Mouse (Mus musculus) spleen, postnatal 4 days (tissue): ENCODE measurements around the gene Ntsr1.
A peak's percentile ranks its signal among the peaks of the same experiment; 100 is the strongest.

Experiments used
- DNase-seq, 2 experiments: peaks; one replicate each; pipeline ENCODE4 v3.0.0; 2022; ENCODE audit warnings: low spot score in 2 of 2

The Ntsr1 gene

DNA sequence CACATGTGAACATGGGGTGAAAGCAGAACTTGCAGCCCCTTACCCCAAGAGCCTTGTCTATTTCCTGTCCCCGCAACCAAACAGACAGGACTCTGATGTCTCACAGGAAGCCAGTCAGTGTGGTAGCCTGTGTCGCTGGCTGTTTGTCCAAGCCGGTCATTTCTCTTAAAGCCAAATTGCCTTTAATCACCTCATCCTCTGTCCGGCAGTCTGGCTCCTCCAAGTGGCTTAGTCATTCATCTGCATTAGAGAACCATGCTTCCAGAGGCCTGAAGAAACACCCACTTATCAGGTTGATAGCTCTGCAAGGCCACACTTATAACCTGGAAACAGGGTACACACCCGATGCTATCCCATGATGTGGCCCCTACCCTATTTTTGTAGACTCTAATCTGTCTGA lies 62.4 kb downstream of the Ntsr1 start:
- no peak for DNase-seq

DNA sequence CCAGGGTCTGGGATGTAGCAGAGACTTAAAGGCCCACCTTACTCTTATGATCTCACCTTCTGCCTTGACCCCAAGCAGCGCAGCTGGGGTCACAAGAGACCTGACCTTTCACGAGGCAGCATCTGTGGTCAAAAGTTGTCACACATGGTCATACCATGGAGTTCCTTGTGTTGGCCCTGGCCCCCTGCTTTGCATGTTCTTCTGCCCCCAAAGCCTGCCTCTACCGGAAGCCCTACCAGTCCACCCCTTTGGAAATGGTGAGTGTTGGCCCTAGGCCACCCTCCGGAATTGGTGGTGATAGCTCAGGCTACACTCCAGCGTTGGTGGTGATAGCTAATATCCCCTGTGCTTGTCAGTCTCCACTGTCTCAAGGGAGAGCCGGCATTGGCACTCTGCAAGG lies 63.5 kb downstream of the Ntsr1 start:
- DNase-seq, result no peak

DNA sequence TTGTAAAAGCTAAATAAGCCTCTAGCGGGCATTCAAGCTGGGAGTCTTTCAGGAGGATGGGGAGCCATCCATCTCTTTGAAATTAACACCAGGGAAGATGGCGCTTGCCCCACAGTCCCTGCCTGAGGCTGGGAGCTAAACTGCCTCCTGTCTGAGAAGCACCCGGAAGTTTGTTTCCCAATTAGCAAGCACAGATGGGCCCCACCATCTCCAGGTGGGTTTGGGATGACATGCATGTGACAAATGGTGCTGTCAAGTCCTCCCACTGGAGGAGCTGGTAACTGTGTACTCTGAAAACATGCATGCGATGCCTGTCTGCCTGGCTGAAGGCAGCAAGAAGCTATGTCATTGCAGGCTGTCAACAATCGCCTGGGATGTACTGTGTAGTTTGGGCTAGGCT lies 64.1 kb downstream of the Ntsr1 start:
- no peak for DNase-seq

DNA sequence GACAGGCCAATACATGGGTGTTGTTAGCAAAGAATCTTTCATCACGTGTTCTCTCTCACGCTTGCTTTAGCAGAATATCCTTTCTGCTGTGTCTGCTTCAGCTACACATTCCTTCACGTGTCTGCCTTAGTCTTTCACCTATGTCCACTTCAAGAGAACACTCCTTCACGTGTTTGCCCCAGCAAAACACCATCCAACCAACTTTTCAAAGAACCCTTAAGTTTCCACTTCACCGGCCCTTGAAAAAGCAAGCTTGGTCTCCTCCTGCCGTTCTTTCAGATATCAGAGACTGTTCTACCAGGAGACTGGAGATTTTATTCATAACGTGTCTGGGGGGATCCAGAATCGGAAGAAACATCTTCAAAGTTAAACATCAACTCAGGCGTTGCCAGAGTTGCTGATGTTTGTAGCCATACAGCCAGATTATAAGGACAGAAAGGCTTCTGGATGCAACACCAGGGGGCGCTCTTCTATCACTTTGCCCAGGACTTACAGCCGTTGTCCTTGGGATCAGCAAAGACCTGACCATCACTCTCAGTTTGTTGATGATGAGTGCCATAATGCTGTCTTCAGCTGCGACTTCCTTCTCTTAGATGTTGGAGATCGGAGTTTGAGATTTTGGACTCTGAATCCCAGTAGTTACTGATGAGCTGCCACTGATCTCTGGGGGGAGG lies 66.6 kb downstream of the Ntsr1 start:
- DNase-seq, result peak; percentile 37 to 77

DNA sequence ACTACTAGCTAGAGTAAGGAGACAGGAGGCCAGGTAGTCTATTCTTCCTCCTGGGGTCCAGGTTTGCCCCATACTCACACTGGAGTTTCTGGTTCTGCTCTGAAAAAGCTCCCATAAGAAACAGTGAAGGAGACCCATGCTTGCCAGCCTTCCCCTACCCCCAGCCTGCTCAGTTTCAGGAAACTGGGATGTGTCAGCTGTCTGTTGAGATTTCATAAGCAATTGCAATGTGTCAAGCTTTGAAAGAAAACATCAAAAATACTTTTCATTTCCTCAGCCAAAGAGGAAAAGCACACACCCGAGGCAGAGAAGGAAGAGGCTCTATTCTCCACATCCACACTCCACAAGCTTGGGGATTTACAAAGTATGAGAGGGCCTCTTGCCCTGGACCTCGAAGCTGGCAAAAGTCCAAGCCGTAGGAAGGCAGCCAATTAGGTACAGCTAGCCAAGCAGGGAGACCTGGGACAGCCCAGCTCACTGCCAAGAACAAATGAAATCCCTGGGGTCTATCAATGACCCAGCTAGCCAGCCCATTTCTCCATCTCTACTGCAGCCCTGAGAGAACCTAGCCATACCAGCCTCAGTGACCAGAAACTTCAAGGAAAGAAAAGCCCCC lies 69.4 kb downstream of the Ntsr1 start:
- DNase-seq, result no peak

DNA sequence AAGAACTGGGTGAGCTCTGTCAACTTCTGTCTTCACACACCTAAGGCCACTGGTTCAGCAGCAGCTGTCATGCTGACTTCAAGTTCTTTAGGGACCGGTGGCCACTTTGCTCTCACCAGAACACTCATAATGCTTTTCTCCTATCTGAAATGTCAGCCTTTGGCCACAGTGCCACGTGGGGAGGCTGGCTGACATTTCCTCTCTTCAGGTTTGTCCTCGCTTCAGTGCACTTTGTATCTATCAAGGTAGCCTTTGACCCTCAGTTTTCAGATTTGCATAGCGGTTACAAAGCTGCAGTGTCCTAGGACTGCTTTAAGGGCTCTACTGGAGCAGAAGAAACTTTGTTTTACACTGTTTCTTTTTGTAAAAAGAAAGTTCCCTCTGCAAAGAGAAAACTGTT lies 76.7 kb downstream of the Ntsr1 start:
- no peak for DNase-seq

DNA sequence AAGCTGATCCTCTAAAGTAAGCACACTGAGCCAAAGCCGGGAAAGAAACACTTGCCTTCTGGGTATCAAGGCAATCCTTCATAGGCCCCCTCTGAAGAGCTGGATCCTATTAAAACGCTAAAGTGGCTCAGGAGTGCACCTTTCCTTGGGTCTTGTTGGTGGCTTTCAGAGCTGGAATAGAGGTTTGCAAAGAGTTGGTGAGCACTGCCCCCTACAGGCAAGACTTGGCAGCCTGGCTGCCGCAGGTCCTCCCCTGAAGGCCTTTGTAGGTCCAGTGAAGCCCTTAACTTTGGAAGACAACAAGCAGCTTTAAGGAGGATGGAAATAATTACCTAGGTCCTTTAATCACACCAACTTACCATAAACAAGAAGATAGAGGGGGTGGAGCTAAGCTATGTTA lies 78.9 kb downstream of the Ntsr1 start:
- peak; percentile 57 to 84 for DNase-seq

DNA sequence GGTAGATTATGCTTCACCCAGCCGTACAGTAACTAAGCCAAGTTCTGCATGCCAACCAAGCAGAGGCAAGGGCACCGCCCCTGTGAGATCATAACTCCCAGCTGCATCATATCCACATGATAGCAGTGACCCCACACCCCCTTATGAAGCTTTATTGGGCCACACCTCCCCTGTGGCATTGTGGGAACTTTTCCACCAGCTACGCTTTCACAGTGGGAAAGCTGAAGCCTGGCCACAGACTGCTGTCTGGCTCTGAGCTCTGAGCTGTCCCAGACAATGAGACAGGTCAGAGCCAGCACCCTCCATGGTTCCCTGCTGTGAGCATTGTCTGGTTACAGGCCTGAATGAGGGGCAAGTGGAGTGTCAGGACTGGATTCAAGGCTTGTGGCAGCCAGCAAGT lies 81.2 kb downstream of the Ntsr1 start, which contains the start of gene Mrgbp:
TSS of gene Mrgbp (plus strand) at position 303 of the 400 bp plus-strand sequence.
- DNase-seq, result no peak

DNA sequence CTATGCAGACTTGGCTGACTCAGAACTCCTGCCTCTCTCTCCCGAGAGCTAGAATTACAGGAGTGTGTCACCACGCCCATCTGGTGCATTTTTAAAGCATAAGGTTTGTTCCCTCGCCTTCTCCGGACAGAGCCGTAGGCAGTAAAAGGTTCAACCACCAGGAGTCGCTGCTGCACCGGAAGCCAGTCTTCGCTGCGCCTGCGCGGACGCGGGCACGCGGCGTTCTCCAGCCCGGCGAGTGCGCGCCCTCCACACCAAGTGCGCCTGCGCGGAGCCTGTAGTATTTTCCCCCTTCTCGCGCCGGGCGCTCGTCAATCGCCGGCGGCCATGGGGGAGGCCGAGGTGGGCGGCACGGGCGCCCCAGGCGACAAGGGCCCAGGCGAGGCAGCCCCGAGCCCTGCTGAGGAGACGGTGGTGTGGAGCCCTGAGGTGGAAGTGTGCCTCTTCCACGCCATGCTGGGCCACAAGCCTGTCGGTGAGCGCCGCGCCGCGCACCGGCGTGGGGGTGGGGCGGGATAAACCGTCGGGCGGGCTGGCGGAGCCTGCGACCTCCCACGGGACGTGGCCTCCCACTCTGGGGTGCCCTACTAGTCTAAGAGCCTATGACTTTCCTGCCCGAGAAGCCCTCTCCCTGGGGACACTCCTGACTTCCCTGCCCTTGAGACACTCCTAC lies 82.8 kb downstream of the Ntsr1 start:
- DNase-seq, result peak; percentile 97 to 100

DNA sequence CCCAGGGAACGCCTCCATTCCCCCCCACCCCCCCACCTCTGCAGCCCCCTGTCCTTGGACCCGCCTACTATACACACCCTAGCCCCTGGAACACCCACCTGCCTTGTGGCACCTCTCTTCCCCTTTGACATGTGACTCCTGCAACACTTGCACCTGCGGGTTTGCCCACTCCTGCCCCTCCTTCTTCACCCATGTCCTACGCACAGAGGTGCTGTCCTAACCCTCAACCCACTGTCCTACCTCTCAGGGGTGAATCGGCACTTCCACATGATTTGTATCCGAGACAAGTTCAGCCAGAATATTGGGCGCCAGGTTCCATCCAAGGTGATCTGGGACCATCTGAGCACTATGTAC lies 83.4 kb downstream of the Ntsr1 start:
- DNase-seq, result peak in 1 of 2 experiments; percentile 27

DNA sequence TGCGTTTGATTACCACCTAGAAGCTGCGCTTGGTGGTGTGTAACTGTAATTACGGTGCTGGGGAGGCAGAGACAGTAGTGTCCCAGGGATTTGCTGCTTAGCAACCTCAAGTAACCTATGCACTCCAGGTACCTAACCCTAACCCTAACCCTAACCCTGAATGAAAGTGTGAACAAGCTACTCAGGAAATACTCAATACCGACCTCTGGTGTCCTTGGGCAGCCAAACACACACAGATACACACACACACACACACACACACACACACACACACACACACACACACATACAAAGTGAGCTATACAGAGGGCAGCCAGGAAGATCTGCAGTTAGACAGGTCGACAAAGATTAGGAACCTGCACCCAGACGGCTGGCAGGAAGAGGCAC lies 89.0 kb downstream of the Ntsr1 start:
- DNase-seq, result no peak

DNA sequence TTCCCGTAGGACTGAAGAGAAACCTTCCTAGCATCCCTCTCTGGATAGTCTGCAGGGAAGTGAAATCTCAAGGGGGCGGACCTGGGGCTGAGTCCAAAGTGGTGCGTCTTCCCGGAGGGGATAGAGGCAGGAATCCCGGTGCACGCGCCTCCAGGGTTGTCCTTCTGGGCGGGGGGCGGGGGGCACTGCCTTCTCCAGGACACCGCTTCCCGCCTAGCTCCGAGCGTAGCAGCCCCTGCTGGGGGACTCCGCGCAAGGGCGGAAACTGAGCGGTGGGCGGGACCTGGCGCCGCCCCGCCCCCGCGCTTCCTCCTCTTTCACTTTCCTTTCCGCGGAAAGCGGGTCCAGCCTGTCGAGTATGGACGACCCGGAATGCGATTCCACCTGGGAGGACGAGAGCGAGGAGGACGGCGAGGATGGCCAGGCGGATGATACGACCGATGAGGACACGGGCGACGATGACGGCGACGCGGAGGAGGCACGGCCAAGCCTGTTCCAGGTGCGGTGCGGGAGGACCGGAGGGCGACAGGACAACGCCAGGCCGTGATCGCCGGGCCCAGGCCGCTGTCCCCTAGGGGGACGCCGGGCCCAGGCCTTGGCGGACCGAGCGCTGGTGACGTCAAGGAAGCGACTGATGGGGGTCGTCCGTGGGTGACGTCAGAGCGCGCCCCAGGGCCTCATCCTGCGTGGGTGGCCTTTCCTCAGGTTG lies 89.5 kb downstream of the Ntsr1 start, which contains the start of gene Ogfr:
TSS of gene Ogfr (plus strand) at position 123 of the 709 bp plus-strand sequence.
- DNase-seq, result peak; percentile 79 to 91
